Mouse (Mus musculus) adrenal gland, postnatal 0 days (tissue): ENCODE results near the gene Fdx1l. TPM values are rescaled to one million over a fixed set of nuclear protein-coding genes. Genes with fewer than 3 reads are reported as not detected.

Source experiments
- microRNA-seq: library from miRNA; unstranded; fragments of <30 nt; microRNA quantifications from one replicate; pipeline ENCODE4, GENCODE M21; 2016; ENCODE audit warnings: borderline replicate concordance; ENCODE audit not compliant: insufficient number of aligned reads
- polyA plus RNA-seq: library from polyadenylated mRNA; unstranded; fragments of >200 nt; fragmentation: Nextera tagmentation; extraction: Ambion mirVana; gene quantifications from 2 replicates; pipeline ENCODE4 v1.2.1, GENCODE M21; 2015

The Fdx1l gene
- 60.5 and 68.4 TPM in 2 replicates for polyA plus RNA-seq

GRCm38 (mm10) chr9:21073044-21073840 is at the start of gene Fdx1l, which contains the start of gene Gm49373:
TSS of gene Fdx1l (minus strand) at chr9:21073614.
TSS of gene Gm49373 (minus strand) at chr9:21073096.

GRCm38 (mm10) chr9:21091707-21092320 is 18.4 kb upstream of the Fdx1l start, which contains the start of the genes Gm38431 and Raver1:
TSS of gene Gm38431 (minus strand) at chr9:21091997.
TSS of gene Raver1 (minus strand) at chr9:21092008.

GRCm38 (mm10) chr9:21067006-21067684 is 6.3 kb downstream of the Fdx1l start, which contains the start of gene Zglp1:
TSS of gene Zglp1 (minus strand) at chr9:21067093.

GRCm38 (mm10) chr9:21031896-21032351 is 41.5 kb downstream of the Fdx1l start, which contains the start of gene Icam5:
TSS of gene Icam5 (plus strand) at chr9:21032073.

GRCm38 (mm10) chr9:21029291-21030054 is 43.9 kb downstream of the Fdx1l start, which contains the start of gene Icam4:
TSS of gene Icam4 (plus strand) at chr9:21029373.

Small RNA genes within 50 kb of the gene (microRNA-seq; reads per million reads assigned to microRNA genes)
- gene Mir1900, result not detected
- gene Mir7082, result 3.2 reads per million

Other genes starting within 250 kb of the Fdx1l start
- gene A230050P20Rik, start 205.0 kb downstream of the Fdx1l start, polyA plus RNA-seq, result 12.4 and 27.2 TPM in 2 replicates
- gene Angptl6, start 193.9 kb downstream of the Fdx1l start, polyA plus RNA-seq, result 3.2 and 3.9 TPM in 2 replicates
- 26.7 and 36.0 TPM in 2 replicates for gene Ppan, start 185.4 kb downstream of the Fdx1l start, polyA plus RNA-seq
- 160 and 181 TPM in 2 replicates for gene Eif3g, start 175.0 kb downstream of the Fdx1l start, polyA plus RNA-seq
- gene Dnmt1, start 113.7 kb downstream of the Fdx1l start, polyA plus RNA-seq, result 20.2 and 26.5 TPM in 2 replicates
- 25.8 and 29.4 TPM in 2 replicates for gene S1pr2, start 96.8 kb downstream of the Fdx1l start, polyA plus RNA-seq
- 98.2 and 154 TPM in 2 replicates for gene Mrpl4, start 70.9 kb downstream of the Fdx1l start, polyA plus RNA-seq
- 10.3 TPM in 2 replicates for gene Icam1, start 57.6 kb downstream of the Fdx1l start, polyA plus RNA-seq
- gene Icam4, start 44.2 kb downstream of the Fdx1l start, polyA plus RNA-seq, result 4.3 and 5.4 TPM in 2 replicates
- 0.15 and 0.16 TPM in 2 replicates for gene Icam5, start 41.5 kb downstream of the Fdx1l start, polyA plus RNA-seq
- 0.48 TPM in 1 of 2 replicates, not detected in the other for gene Zglp1, start 6.5 kb downstream of the Fdx1l start, polyA plus RNA-seq
- gene Gm49373, start 518 bp downstream of the Fdx1l start, polyA plus RNA-seq, result 0.19 and 0.25 TPM in 2 replicates
- gene Gm38431, start 18.4 kb upstream of the Fdx1l start, polyA plus RNA-seq, result 0.91 and 1.2 TPM in 2 replicates
- gene Raver1, start 18.4 kb upstream of the Fdx1l start, polyA plus RNA-seq, result 25.9 and 31.4 TPM in 2 replicates
- gene Tyk2, start 57.6 kb upstream of the Fdx1l start, polyA plus RNA-seq, result 5.3 and 10.8 TPM in 2 replicates
- gene Cdc37, start 76.4 kb upstream of the Fdx1l start, polyA plus RNA-seq, result 163 and 197 TPM in 2 replicates
- 3.1 and 5.1 TPM in 2 replicates for gene Pde4a, start 92.1 kb upstream of the Fdx1l start, polyA plus RNA-seq
- gene Keap1, start 165.7 kb upstream of the Fdx1l start, polyA plus RNA-seq, result 42.4 and 49.5 TPM in 2 replicates
- 0.08 TPM in 2 replicates for gene S1pr5, start 174.8 kb upstream of the Fdx1l start, polyA plus RNA-seq
- 20.2 and 26.7 TPM in 2 replicates for gene Atg4d, start 191.7 kb upstream of the Fdx1l start, polyA plus RNA-seq
- 7.6 and 10.7 TPM in 2 replicates for gene Kri1, start 214.4 kb upstream of the Fdx1l start, polyA plus RNA-seq
- gene Cdkn2d, start 217.8 kb upstream of the Fdx1l start, polyA plus RNA-seq, result 43.7 and 55.9 TPM in 2 replicates
- 0.55 and 0.95 TPM in 2 replicates for gene Ap1m2, start 238.7 kb upstream of the Fdx1l start, polyA plus RNA-seq
- gene Slc44a2, start 247.1 kb upstream of the Fdx1l start, polyA plus RNA-seq, result 51.3 and 55.7 TPM in 2 replicates